Mouse (Mus musculus) erythroblast, embryonic 14.5 days (primary cell): ENCODE results near the gene Zfp110.

Experiments used
- GATA1 ChIP-seq: IDR thresholded peaks from 2 replicates; pipeline ENCODE4 v1.6.1; 2012; ENCODE audit warnings: low read length, inconsistent platforms, mixed read lengths
- TAL1 ChIP-seq: IDR thresholded peaks from 3 replicates; pipeline ENCODE4 v1.6.1; 2012; ENCODE audit warnings: low read length, inconsistent platforms, mixed read lengths

- TF ChIP-seq TAL1 (no peak), GATA1 (no peak)
Measured at GRCm38 (mm10) chr7:12787333-12787732, 47.2 kb upstream of the Zfp110 start.
